Mouse (Mus musculus) testis, adult 2 months (tissue): ENCODE measurements around the gene Hsd3b1. TPM values are rescaled to one million over a fixed set of nuclear protein-coding genes. Genes with fewer than 3 reads are reported as not detected.
"Not testable (repeated sequence)": the region's sequence is repeated elsewhere in the genome, so short reads cannot be mapped to it uniquely, and the experiment has no call there.

Experiments used
- H3K27ac ChIP-seq: fragments of 200-500 bp; 2 replicates; pipeline ENCODE4 v1.5.1; 2012; ENCODE audit warnings: low read depth, low read length; ENCODE audit not compliant: control insufficient read depth, insufficient read depth
- H3K27me3 ChIP-seq: fragments of 200-500 bp; 2 replicates; pipeline ENCODE4 v1.6.1; 2012; ENCODE audit warnings: mild to moderate bottlenecking, low read length, moderate library complexity; ENCODE audit not compliant: control insufficient read depth, insufficient read depth
- H3K36me3 ChIP-seq: fragments of 200-500 bp; 2 replicates; pipeline ENCODE4 v1.6.1; 2012; ENCODE audit warnings: mild to moderate bottlenecking, low read length; ENCODE audit not compliant: control insufficient read depth, insufficient read depth
- H3K4me1 ChIP-seq: fragments of 200-500 bp; 2 replicates; pipeline ENCODE4 v1.6.1; 2012; ENCODE audit warnings: low read length; ENCODE audit not compliant: control insufficient read depth, insufficient read depth
- H3K4me3 ChIP-seq: fragments of 200-500 bp; 2 replicates; pipeline ENCODE4 v1.5.1; 2012; ENCODE audit warnings: low read depth, mild to moderate bottlenecking, low read length, moderate library complexity, mixed read lengths; ENCODE audit not compliant: control insufficient read depth
- CTCF ChIP-seq: fragments of 200-500 bp; IDR thresholded peaks from 2 replicates; pipeline ENCODE4 v1.5.1; 2012; ENCODE audit warnings: low read depth, mild to moderate bottlenecking, inconsistent platforms, low read length, moderate library complexity; ENCODE audit not compliant: control insufficient read depth, insufficient read depth, insufficient replicate concordance
- POLR2A ChIP-seq: fragments of 200-500 bp; IDR thresholded peaks from 2 replicates; pipeline ENCODE4 v1.6.1; 2012; ENCODE audit warnings: low read depth, mild to moderate bottlenecking, inconsistent platforms, low read length, moderate library complexity; ENCODE audit not compliant: control insufficient read depth
- polyA plus RNA-seq: library from polyadenylated mRNA; depleted of rRNA; stranded (reverse); fragments of >200 nt; gene quantifications from 2 replicates; pipeline ENCODE4 v1.2.3, GENCODE M21; 2012; rRNA removed

The Hsd3b1 gene
- polyA plus RNA-seq, 1 experiment: 42.6 TPM

- Histone ChIP-seq H3K36me3 (no peaks in the 10 kb centered on the region), H3K4me3 (no peak overlapping the region), H3K4me1 (no peaks in the 10 kb centered on the region), H3K27me3 (no peaks in the 10 kb centered on the region), H3K27ac (no peak overlapping the region)
- no peak for TF ChIP-seq CTCF
- no peak for TF ChIP-seq POLR2A
Observed at GRCm38 (mm10) chr3:98851853-98852252, 7.7 kb downstream of the Hsd3b1 start.

GRCm38 (mm10) chr3:98850262-98850661 lies 9.3 kb downstream of the Hsd3b1 start:
- no peak for TF ChIP-seq CTCF
- no peak for TF ChIP-seq POLR2A
- Histone ChIP-seq H3K4me3 (no peak overlapping the region), H3K27me3 (no peaks in the 10 kb centered on the region), H3K27ac (no peak overlapping the region), H3K36me3 (no peaks in the 10 kb centered on the region), H3K4me1 (no peaks in the 10 kb centered on the region)

GRCm38 (mm10) chr3:98848898-98849297 lies 10.7 kb downstream of the Hsd3b1 start:
- H3K27me3 ChIP-seq: no peaks in the 10 kb centered on the region
- H3K4me1 ChIP-seq: no peaks in the 10 kb centered on the region
- no peaks in the 10 kb centered on the region for H3K36me3 ChIP-seq
- no peak overlapping the region for H3K4me3 ChIP-seq
- TF ChIP-seq POLR2A: no peak
- H3K27ac ChIP-seq: no peak overlapping the region

GRCm38 (mm10) chr3:98814101-98814670 lies 45.4 kb downstream of the Hsd3b1 start, which contains the start of gene Hsd3b6:
Gene Hsd3b6, minus strand, starts transcription at chr3:98814443.
- no peak within 1 kb of the TSS; the same call in 1 of the 2 replicates for H3K4me3 ChIP-seq
- no peaks in the 10 kb centered on the region for H3K27me3 ChIP-seq
- TF ChIP-seq CTCF: no peak
- TF ChIP-seq POLR2A: no peak
- H3K36me3 ChIP-seq: no peaks in the 10 kb centered on the region
- H3K4me1 ChIP-seq: no peaks in the 10 kb centered on the region
- peak within 1 kb of the TSS; percentile 25; the same call in 1 of the 2 replicates for H3K27ac ChIP-seq

- not testable (repeated sequence) for H3K27ac ChIP-seq, H3K36me3 ChIP-seq, H3K4me3 ChIP-seq, H3K4me1 ChIP-seq, H3K27me3 ChIP-seq
Observed at GRCm38 (mm10) chr3:98812653-98813052, 46.9 kb downstream of the Hsd3b1 start.

- not testable (repeated sequence) for H3K27ac ChIP-seq, H3K36me3 ChIP-seq, H3K4me1 ChIP-seq, H3K4me3 ChIP-seq, H3K27me3 ChIP-seq
Observed at GRCm38 (mm10) chr3:98805032-98805431, 54.6 kb downstream of the Hsd3b1 start.

Other genes starting within 250 kb of the Hsd3b1 start
- gene Hsd3b5, start 229.5 kb downstream of the Hsd3b1 start, polyA plus RNA-seq: not detected in 2 replicates
- gene Hsd3b2, start 135.3 kb downstream of the Hsd3b1 start, polyA plus RNA-seq: 0.06 TPM in 1 of 2 replicates, not detected in the other
- not detected in 2 replicates for gene Hsd3b3, start 96.7 kb downstream of the Hsd3b1 start, polyA plus RNA-seq
- 68.8 and 97.3 TPM in 2 replicates for gene Hsd3b6, start 45.4 kb downstream of the Hsd3b1 start, polyA plus RNA-seq
- gene Hao2, start 33.4 kb upstream of the Hsd3b1 start, polyA plus RNA-seq: 0.96 and 1.1 TPM in 2 replicates